Mouse (Mus musculus) MEL (cell line): ENCODE data around the gene Gm49369. TPM values are rescaled to one million over a fixed set of nuclear protein-coding genes. Genes with fewer than 3 reads are reported as not detected.

ENCODE experiments used
- DNase-seq: peaks from one replicate; pipeline ENCODE4 v3.0.0; 2011; ENCODE audit warnings: low read depth, low spot score
- H3K27ac ChIP-seq: 2 replicates; pipeline ENCODE4 v1.5.1; 2012; ENCODE audit warnings: low read depth, mild to moderate bottlenecking, control low read depth, low read length, moderate library complexity; ENCODE audit not compliant: control insufficient read depth
- H3K27me3 ChIP-seq, 2 experiments: fragments of 150-350 bp in 1 of 2; sonication (generic) in 1 of 2; 2 replicates each; pipeline ENCODE4 v1.6.1; 2012; ENCODE audit warnings: low read length in 2 of 2, mild to moderate bottlenecking in 2 of 2, improper control_type of control experiment in 1 of 2, moderate library complexity in 1 of 2; ENCODE audit not compliant: insufficient read depth in 2 of 2, control insufficient read depth in 1 of 2
- H3K36me3 ChIP-seq, 2 experiments: 2 replicates each; pipeline ENCODE4 v1.6.1; 2012 to 2014; ENCODE audit warnings: low read length in 2 of 2, improper control_type of control experiment in 1 of 2, inconsistent platforms in 1 of 2, mild to moderate bottlenecking in 1 of 2; ENCODE audit not compliant: insufficient read depth in 2 of 2, control insufficient read depth in 1 of 2
- H3K4me1 ChIP-seq, 2 experiments: fragments of 150-350 bp in 1 of 2; sonication (generic) in 1 of 2; 2 replicates each; pipeline ENCODE4 v1.6.1; 2012; ENCODE audit warnings: low read length in 2 of 2, improper control_type of control experiment in 1 of 2, mild to moderate bottlenecking in 1 of 2; ENCODE audit not compliant: insufficient read depth in 2 of 2, control insufficient read depth in 1 of 2
- H3K4me3 ChIP-seq, 2 experiments: fragments of 150-350 bp in 1 of 2; sonication (generic) in 1 of 2; 2 replicates each; pipeline ENCODE4 v1.5.1; 2012; ENCODE audit warnings: low read depth in 2 of 2, low read length in 2 of 2, mild to moderate bottlenecking in 2 of 2, moderate library complexity in 2 of 2, control low read depth in 1 of 2, improper control_type of control experiment in 1 of 2; ENCODE audit not compliant: control insufficient read depth in 1 of 2, insufficient read depth in 1 of 2
- H3K79me2 ChIP-seq: 2 replicates; pipeline ENCODE4 v1.6.1; 2012; ENCODE audit warnings: mild to moderate bottlenecking, low read length, moderate library complexity; ENCODE audit not compliant: control insufficient read depth, poor library complexity, insufficient read depth
- H3K9ac ChIP-seq: 2 replicates; pipeline ENCODE4 v1.6.1; 2012; ENCODE audit warnings: low read depth, mild to moderate bottlenecking, control low read depth, low read length, moderate library complexity; ENCODE audit not compliant: control insufficient read depth, poor library complexity, severe bottlenecking
- H3K9me3 ChIP-seq: fragments of 150-350 bp; sonication (generic); replicated peaks from 2 replicates; pipeline ENCODE4 v1.6.1; 2012; ENCODE audit warnings: mild to moderate bottlenecking, low read length, improper control_type of control experiment, moderate library complexity; ENCODE audit not compliant: insufficient read depth
- BHLHE40 ChIP-seq: IDR thresholded peaks from 2 replicates; pipeline ENCODE4 v1.6.1; 2012; ENCODE audit warnings: low read depth, mild to moderate bottlenecking, inconsistent platforms, low read length, improper control_type of control experiment, borderline replicate concordance
- E2F4 ChIP-seq: IDR thresholded peaks from 2 replicates; pipeline ENCODE4 v1.6.1; 2011; ENCODE audit warnings: low read depth, low read length, improper control_type of control experiment, borderline replicate concordance
- ELF1 ChIP-seq: IDR thresholded peaks from 2 replicates; pipeline ENCODE4 v1.6.1; 2014; ENCODE audit warnings: low read depth, mild to moderate bottlenecking, inconsistent platforms, low read length, improper control_type of control experiment, moderate library complexity
- ETS1 ChIP-seq: IDR thresholded peaks from 2 replicates; pipeline ENCODE4 v1.6.1; 2012; ENCODE audit warnings: low read depth, mild to moderate bottlenecking, inconsistent platforms, low read length, improper control_type of control experiment, moderate library complexity
- GATA1 ChIP-seq: IDR thresholded peaks from 2 replicates; pipeline ENCODE4 v1.6.1; 2011; ENCODE audit warnings: low read depth, low read length, improper control_type of control experiment
- HCFC1 ChIP-seq: IDR thresholded peaks from 2 replicates; pipeline ENCODE4 v1.6.1; 2012; ENCODE audit warnings: low read depth, mild to moderate bottlenecking, inconsistent platforms, low read length, improper control_type of control experiment, moderate library complexity
- JUND ChIP-seq: IDR thresholded peaks from 2 replicates; pipeline ENCODE4 v1.6.1; 2011; ENCODE audit warnings: low read depth, mild to moderate bottlenecking, improper control_type of control experiment, low read length
- MAX ChIP-seq: IDR thresholded peaks from 2 replicates; pipeline ENCODE4 v1.6.1; 2011; ENCODE audit warnings: low read length, improper control_type of control experiment
- MXI1 ChIP-seq: IDR thresholded peaks from 2 replicates; pipeline ENCODE4 v1.6.1; 2011; ENCODE audit warnings: mild to moderate bottlenecking, low read depth, low read length, improper control_type of control experiment
- NELFE ChIP-seq: IDR thresholded peaks from 2 replicates; pipeline ENCODE4 v1.6.1; 2011; ENCODE audit warnings: low read depth, low read length, improper control_type of control experiment
- NRF1 ChIP-seq: IDR thresholded peaks from 2 replicates; pipeline ENCODE4 v1.6.1; 2014; ENCODE audit warnings: low read depth, mild to moderate bottlenecking, inconsistent platforms, low read length, improper control_type of control experiment, moderate library complexity; ENCODE audit not compliant: poor library complexity, insufficient read depth, severe bottlenecking
- POLR2A ChIP-seq, 2 experiments: IDR thresholded peaks; 2 replicates each; pipeline ENCODE4 v1.6.1; 2011 to 2012; ENCODE audit warnings: low read length in 2 of 2, mild to moderate bottlenecking in 2 of 2, control low read depth in 1 of 2, improper control_type of control experiment in 1 of 2, low read depth in 1 of 2, moderate library complexity in 1 of 2; ENCODE audit not compliant: control insufficient read depth in 1 of 2, insufficient read depth in 1 of 2, poor library complexity in 1 of 2
- POLR2AphosphoS2 ChIP-seq: IDR thresholded peaks from 2 replicates; pipeline ENCODE4 v1.6.1; 2011; ENCODE audit warnings: low read length, improper control_type of control experiment
- RAD21 ChIP-seq: IDR thresholded peaks from 2 replicates; pipeline ENCODE4 v1.6.1; 2011; ENCODE audit warnings: mild to moderate bottlenecking, low read depth, low read length, improper control_type of control experiment
- SIN3A ChIP-seq: IDR thresholded peaks from 2 replicates; pipeline ENCODE4 v1.6.1; 2012; ENCODE audit warnings: low read length, improper control_type of control experiment, inconsistent platforms
- UBTF ChIP-seq: IDR thresholded peaks from 2 replicates; pipeline ENCODE4 v1.6.1; 2012; ENCODE audit warnings: low read depth, mild to moderate bottlenecking, inconsistent platforms, low read length, improper control_type of control experiment, moderate library complexity, borderline replicate concordance; ENCODE audit not compliant: insufficient read depth
- USF1 ChIP-seq: IDR thresholded peaks from 2 replicates; pipeline ENCODE4 v1.6.1; 2014; ENCODE audit warnings: low read depth, mild to moderate bottlenecking, inconsistent platforms, low read length, improper control_type of control experiment, moderate library complexity
- ZMIZ1 ChIP-seq: IDR thresholded peaks from 2 replicates; pipeline ENCODE4 v1.6.1; 2012; ENCODE audit warnings: low read depth, mild to moderate bottlenecking, inconsistent platforms, low read length, improper control_type of control experiment, moderate library complexity
- ZNF384 ChIP-seq: IDR thresholded peaks from 2 replicates; pipeline ENCODE4 v1.6.1; 2012; ENCODE audit warnings: low read depth, mild to moderate bottlenecking, inconsistent platforms, low read length, improper control_type of control experiment
- polyA plus RNA-seq, 2 experiments: library from polyadenylated mRNA; stranded (reverse) in 1 of 2; unstranded in 1 of 2; fragments of >175 nt in 1 of 2; fragments of >200 nt in 1 of 2; gene quantifications; 2 replicates each; pipeline versions ENCODE4 v1.2.1 to v1.2.4; 2012; ENCODE audit warnings: low replicate concordance in 2 of 2, low read depth in 1 of 2; ENCODE audit not compliant: insufficient read length in 2 of 2, insufficient read depth in 1 of 2, missing spikeins in 1 of 2
- total RNA-seq: library from RNA; depleted of rRNA; stranded (reverse); fragments of 300-350 nt; gene quantifications from 2 replicates; pipeline ENCODE4 v1.2.3, GENCODE M21; 2012

Gene Gm49369
- total and polyA plus RNA-seq, 3 experiments: 3.2 to 15.2 TPM; not detected in 1

DNA sequence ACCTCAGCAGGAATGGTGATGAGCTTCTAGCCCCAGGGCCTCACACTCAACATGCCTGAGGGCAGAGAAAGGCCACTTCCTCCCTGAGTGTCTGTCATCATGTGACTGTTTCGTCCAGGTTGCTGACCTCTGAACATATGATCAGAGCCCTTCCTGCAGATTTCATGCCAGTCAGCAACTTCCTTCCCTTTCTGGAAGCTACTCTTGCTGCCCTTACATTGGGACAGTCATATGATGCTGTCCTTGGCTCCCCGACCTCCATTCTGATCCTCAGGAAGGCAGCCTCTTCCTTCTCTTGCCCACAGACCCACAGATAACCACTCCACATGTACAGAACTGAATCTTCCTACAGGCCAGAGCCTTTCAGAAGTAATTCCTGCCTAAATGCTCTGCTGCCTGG lies 15.6 kb upstream of the Gm49369 start:
- Histone ChIP-seq H3K27ac (no peak overlapping the region), H3K27me3 (no peaks in the 10 kb centered on the region), H3K9ac (no peak overlapping the region), H3K4me1 (peaks cover 26 to 59% of the 10 kb centered on the region in 2 experiments), H3K9me3 (no peaks in the 10 kb centered on the region), H3K4me3 (no peak overlapping the region), H3K36me3 (peaks cover 0 to 39% of the 10 kb centered on the region in 2 experiments; a peak in 2 of 4 replicates), H3K79me2 (no peaks in the 10 kb centered on the region)
- DNase-seq: no peak
- no peak for TF ChIP-seq MXI1
- TF ChIP-seq ETS1: no peak
- no peak for TF ChIP-seq USF1
- no peak for TF ChIP-seq UBTF
- TF ChIP-seq ZNF384: no peak
- no peak for TF ChIP-seq POLR2A (IDR thresholded peaks at IDR 0.05; ENCODE audit: control insufficient read depth in 1 of 2, insufficient read depth in 1 of 2, low read depth in 1 of 2, low read length in 2 of 2, poor library complexity in 1 of 2)
- TF ChIP-seq GATA1: no peak
- TF ChIP-seq NRF1: no peak
- TF ChIP-seq SIN3A: no peak
- no peak for TF ChIP-seq NELFE
- TF ChIP-seq HCFC1: no peak

DNA sequence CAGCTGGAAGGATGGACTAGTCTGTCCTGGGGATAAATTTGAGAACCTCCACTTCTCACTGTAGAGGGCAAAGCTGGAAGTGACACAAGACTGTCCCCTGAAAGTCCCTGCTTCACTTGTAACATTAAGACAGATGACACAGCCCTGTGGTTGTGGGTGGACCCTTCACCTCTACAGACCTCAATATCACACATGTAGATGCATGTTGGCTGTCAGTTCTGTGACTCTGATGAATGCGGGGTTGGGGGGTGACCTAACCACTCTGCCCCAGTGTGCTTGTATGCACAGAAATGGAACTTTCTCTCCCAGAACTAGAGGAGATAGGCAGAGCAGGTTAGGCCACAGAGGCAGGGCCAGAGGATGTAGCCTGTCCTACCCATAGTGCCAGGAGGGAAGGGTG lies 14.1 kb upstream of the Gm49369 start:
- H3K9me3 ChIP-seq: no peaks in the 10 kb centered on the region
- H3K27ac ChIP-seq: no peak overlapping the region
- H3K4me3 ChIP-seq: no peak overlapping the region
- no peak overlapping the region for H3K9ac ChIP-seq
- H3K36me3 ChIP-seq: peaks cover 0 to 43% of the 10 kb centered on the region in 2 experiments; a peak in 2 of 4 replicates
- no peak for DNase-seq
- H3K4me1 ChIP-seq: peaks cover 29 to 63% of the 10 kb centered on the region in 2 experiments
- no peaks in the 10 kb centered on the region for H3K79me2 ChIP-seq
- TF ChIP-seq JUND (no peak), NRF1 (no peak), ZNF384 (no peak), ELF1 (no peak), POLR2AphosphoS2 (no peak), ZMIZ1 (no peak), HCFC1 (no peak), MXI1 (no peak), BHLHE40 (no peak), E2F4 (no peak), POLR2A (IDR thresholded peaks at IDR 0.05; ENCODE audit: control insufficient read depth in 1 of 2, insufficient read depth in 1 of 2, low read depth in 1 of 2, low read length in 2 of 2, poor library complexity in 1 of 2) (no peak), RAD21 (no peak), MAX (no peak)
- TF ChIP-seq, all 39 proteins: peak for 0
- no peaks in the 10 kb centered on the region for H3K27me3 ChIP-seq
